Mouse (Mus musculus): ENCODE measurements at regions not wholly inside any gene's neighbourhood (a gene's known extent, or its start where the extent isn't known, plus 50 kb on each side); places are given as distances from the start of the nearest gene placed in this dataset.
A peak's percentile ranks its signal among the peaks of the same experiment; 100 is the strongest.

DNA sequence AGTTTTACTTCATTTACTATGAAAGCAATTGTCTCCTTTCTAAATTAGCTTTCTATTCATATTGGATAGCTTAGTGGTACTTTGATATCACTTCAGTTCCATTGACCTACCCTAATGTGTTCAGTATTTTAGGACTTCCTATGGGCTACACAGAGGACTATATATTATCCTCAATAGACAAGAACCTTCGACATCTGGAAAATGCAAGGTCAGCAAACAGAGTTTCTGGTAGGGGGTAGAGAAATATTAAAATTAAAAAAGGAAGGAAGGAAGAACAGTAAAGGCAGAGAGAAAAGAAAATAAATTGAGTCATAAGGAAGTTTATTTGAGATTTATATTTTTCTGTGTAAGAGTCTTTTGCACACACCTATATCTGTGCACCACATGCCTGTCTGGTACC lies 107.4 kb upstream of the Insig1 start:
- WGBS: 93% methylated on average over 1 of the region's 1 CpGs
- no peak for ATAC-seq (replicated peaks; ENCODE audit: insufficient number of reproducible peaks, low FRiP score, low TSS enrichment, low read depth)
- no peaks in the 10 kb centered on the region for H3K4me1 ChIP-seq (ENCODE audit: control insufficient read depth, insufficient read depth, low read length)

DNA sequence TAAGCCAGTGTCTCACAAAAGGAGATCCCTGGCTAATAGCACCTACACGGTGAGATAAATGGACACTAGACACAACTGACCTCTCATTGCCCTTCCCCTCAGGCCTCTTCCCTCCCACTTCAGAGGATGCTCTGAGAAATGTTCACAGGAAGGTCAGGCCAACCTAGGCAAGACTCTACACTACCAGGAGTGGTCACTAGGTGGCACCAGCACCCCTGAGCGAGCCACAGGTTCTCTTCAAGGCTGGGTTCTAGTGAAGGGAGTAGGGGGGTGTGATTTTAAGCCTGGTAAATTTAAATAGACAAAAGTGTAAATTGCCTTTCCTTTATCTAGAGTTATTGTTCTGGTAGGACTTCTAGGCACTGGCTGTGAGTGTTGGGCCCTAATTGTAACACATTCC lies 76.0 kb upstream of the Insig1 start:
- no peak overlapping the region for H3K27ac ChIP-seq (replicated peaks; ENCODE audit: low read depth, low read length)
- WGBS: 8% methylated on average over 2 of the region's 2 CpGs
- H3K4me3 ChIP-seq (ENCODE audit: low read depth, low read length): no peak overlapping the region
- H3K4me1 ChIP-seq (ENCODE audit: control insufficient read depth, insufficient read depth, low read length): no peaks in the 10 kb centered on the region
- no peaks in the 10 kb centered on the region for H3K9me3 ChIP-seq (replicated peaks; ENCODE audit: control insufficient read depth, low read length)
- ATAC-seq (replicated peaks; ENCODE audit: insufficient number of reproducible peaks, low FRiP score, low TSS enrichment, low read depth) (no peak), DNase-seq (ENCODE audit: low spot score) (peak; percentile 80)
- no peaks in the 10 kb centered on the region for H3K36me3 ChIP-seq (replicated peaks; ENCODE audit: control insufficient read depth, insufficient read depth, low read depth, low read length)
- no peak overlapping the region for H3K9ac ChIP-seq (replicated peaks; ENCODE audit: low read length)
- H3K27me3 ChIP-seq (ENCODE audit: control insufficient read depth, insufficient read depth, low read length): no peaks in the 10 kb centered on the region
- no peak overlapping the region for H3K4me2 ChIP-seq (ENCODE audit: low read depth, low read length)

More for the DNA sequence above, 107.4 kb upstream of the Insig1 start:
- no peak overlapping the region for H3K27ac ChIP-seq (replicated peaks; ENCODE audit: low read depth, low read length)
- no peak overlapping the region for H3K9ac ChIP-seq (replicated peaks; ENCODE audit: low read length)
- H3K36me3 ChIP-seq (replicated peaks; ENCODE audit: control insufficient read depth, insufficient read depth, low read depth, low read length): no peaks in the 10 kb centered on the region
- no peak overlapping the region for H3K4me3 ChIP-seq (ENCODE audit: low read depth, low read length)
- DNase-seq (ENCODE audit: low spot score): no peak
- no peak overlapping the region for H3K4me2 ChIP-seq (ENCODE audit: low read depth, low read length)
- H3K27me3 ChIP-seq (ENCODE audit: control insufficient read depth, insufficient read depth, low read length): no peaks in the 10 kb centered on the region
- H3K9me3 ChIP-seq (replicated peaks; ENCODE audit: control insufficient read depth, low read length): no peaks in the 10 kb centered on the region

- Histone ChIP-seq H3K4me3 (ENCODE audit: low read depth, low read length) (no peak overlapping the region), H3K9me3 (replicated peaks; ENCODE audit: control insufficient read depth, low read length) (no peaks in the 10 kb centered on the region), H3K9ac (replicated peaks; ENCODE audit: low read length) (no peak overlapping the region), H3K27me3 (ENCODE audit: control insufficient read depth, insufficient read depth, low read length) (no peaks in the 10 kb centered on the region), H3K36me3 (replicated peaks; ENCODE audit: control insufficient read depth, insufficient read depth, low read depth, low read length) (no peaks in the 10 kb centered on the region), H3K27ac (replicated peaks; ENCODE audit: low read depth, low read length) (no peak overlapping the region), H3K4me2 (ENCODE audit: low read depth, low read length) (no peak overlapping the region), H3K4me1 (ENCODE audit: control insufficient read depth, insufficient read depth, low read length) (no peaks in the 10 kb centered on the region)
- DNase-seq (ENCODE audit: low spot score): no peak
- no peak for ATAC-seq (replicated peaks; ENCODE audit: insufficient number of reproducible peaks, low FRiP score, low TSS enrichment, low read depth)
- WGBS: 85% methylated on average over 8 of the region's 8 CpGs
Observed at GRCm38 (mm10) chr5:27997751-27998150, 73.4 kb upstream of the Insig1 start.

DNA sequence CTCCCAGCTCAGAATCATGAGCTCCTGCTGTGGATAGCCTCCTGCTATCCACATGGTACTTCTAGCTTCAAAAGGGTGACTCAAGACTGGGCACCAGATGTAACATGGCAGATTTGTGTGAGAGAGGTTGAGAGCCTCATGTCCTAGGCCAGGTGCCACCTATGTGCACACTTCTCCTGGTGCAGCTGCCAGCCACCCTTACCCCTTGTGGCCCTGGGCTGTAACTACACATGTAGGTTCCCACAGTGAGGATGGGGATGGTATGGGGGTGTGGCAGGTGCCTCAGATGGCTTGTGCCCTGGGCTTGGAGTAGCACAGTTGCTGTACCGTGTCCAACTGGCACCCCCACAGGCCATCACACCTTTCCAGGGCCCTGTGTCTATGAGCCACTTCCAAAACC lies 68.2 kb upstream of the Insig1 start:
- Histone ChIP-seq H3K4me2 (ENCODE audit: low read depth, low read length) (no peak overlapping the region), H3K27ac (replicated peaks; ENCODE audit: low read depth, low read length) (no peak overlapping the region), H3K9me3 (replicated peaks; ENCODE audit: control insufficient read depth, low read length) (no peaks in the 10 kb centered on the region), H3K9ac (replicated peaks; ENCODE audit: low read length) (no peak overlapping the region), H3K36me3 (replicated peaks; ENCODE audit: control insufficient read depth, insufficient read depth, low read depth, low read length) (no peaks in the 10 kb centered on the region), H3K4me3 (ENCODE audit: low read depth, low read length) (no peak overlapping the region), H3K27me3 (ENCODE audit: control insufficient read depth, insufficient read depth, low read length) (no peaks in the 10 kb centered on the region), H3K4me1 (ENCODE audit: control insufficient read depth, insufficient read depth, low read length) (no peaks in the 10 kb centered on the region)
- no peak for ATAC-seq (replicated peaks; ENCODE audit: insufficient number of reproducible peaks, low FRiP score, low TSS enrichment, low read depth)
- WGBS: 100% methylated on average over 1 of the region's 1 CpGs
- DNase-seq (ENCODE audit: low spot score): no peak

DNA sequence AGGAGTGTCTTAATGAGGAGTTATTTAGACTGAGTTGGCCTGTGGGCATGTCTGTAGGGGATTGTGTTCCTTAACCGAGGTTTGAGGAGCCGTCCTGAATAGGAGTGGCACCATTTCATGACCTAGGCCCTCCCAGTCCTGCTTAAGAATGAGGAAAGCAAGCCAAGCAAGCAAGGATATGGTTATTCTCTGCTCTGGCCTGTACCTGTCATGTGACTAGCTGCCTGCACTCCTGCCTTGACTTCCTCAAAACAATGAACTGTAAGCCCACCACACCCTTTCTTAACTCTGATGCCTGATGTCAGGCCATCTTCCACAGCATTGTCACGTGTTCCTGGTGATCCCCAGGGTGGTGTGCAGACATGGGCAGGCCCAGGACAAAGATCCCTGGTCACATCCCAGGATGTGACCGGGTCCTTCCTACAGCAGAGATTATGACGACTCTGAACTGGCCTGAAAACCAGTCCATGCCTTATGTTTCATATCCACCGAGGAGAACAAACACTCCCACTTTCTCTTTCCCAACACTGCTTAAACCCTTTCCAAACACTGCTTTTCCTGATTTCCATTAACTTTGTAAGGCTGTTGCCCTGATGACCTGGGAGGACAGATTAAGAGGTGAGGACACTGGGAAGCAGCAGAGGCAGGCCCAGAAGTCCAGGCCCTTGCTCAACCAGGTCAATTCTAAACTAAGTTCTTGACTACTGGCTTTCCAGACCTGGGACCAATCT lies 67.2 kb upstream of the Insig1 start:
- H3K27ac ChIP-seq (replicated peaks; ENCODE audit: low read depth, low read length): no peak overlapping the region
- no peak overlapping the region for H3K4me3 ChIP-seq (ENCODE audit: low read depth, low read length)
- no peaks in the 10 kb centered on the region for H3K9me3 ChIP-seq (replicated peaks; ENCODE audit: control insufficient read depth, low read length)
- H3K4me1 ChIP-seq (ENCODE audit: control insufficient read depth, insufficient read depth, low read length): no peaks in the 10 kb centered on the region
- 84% methylated on average over 6 of the region's 6 CpGs for WGBS
- H3K4me2 ChIP-seq (ENCODE audit: low read depth, low read length): no peak overlapping the region
- H3K9ac ChIP-seq (replicated peaks; ENCODE audit: low read length): no peak overlapping the region
- no peaks in the 10 kb centered on the region for H3K36me3 ChIP-seq (replicated peaks; ENCODE audit: control insufficient read depth, insufficient read depth, low read depth, low read length)
- ATAC-seq (replicated peaks; ENCODE audit: insufficient number of reproducible peaks, low FRiP score, low TSS enrichment, low read depth) (no peak), DNase-seq (ENCODE audit: low spot score) (no peak)
- H3K27me3 ChIP-seq (ENCODE audit: control insufficient read depth, insufficient read depth, low read length): no peaks in the 10 kb centered on the region

- no peak for DNase-seq (ENCODE audit: low spot score)
- no peak overlapping the region for H3K4me3 ChIP-seq (ENCODE audit: low read depth, low read length)
Observed at GRCm38 (mm10) chr5:28004487-28004827, 66.7 kb upstream of the Insig1 start.

DNA sequence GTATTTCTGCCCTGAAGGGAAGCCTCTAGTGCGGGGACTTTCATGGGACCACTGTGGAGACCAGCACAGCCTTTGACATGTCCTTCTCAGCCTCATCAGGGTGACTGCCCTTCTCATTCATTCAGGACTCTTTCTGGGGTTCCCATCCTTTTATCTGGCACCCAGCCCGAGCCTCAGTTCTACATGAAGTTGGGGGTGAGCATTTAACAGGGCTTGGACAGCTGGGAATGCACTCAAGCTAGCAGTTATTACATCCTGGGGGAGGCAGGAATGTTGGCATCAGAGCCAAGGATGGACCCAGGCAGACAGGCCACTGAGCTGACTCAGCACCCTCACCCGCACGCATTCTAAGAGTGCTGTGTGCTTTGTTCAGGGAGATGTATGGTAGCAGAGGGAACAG lies 61.8 kb upstream of the Insig1 start:
- Histone ChIP-seq H3K9me3 (replicated peaks; ENCODE audit: control insufficient read depth, low read length) (no peaks in the 10 kb centered on the region), H3K4me2 (ENCODE audit: low read depth, low read length) (no peak overlapping the region), H3K4me1 (ENCODE audit: control insufficient read depth, insufficient read depth, low read length) (no peaks in the 10 kb centered on the region), H3K9ac (replicated peaks; ENCODE audit: low read length) (no peak overlapping the region), H3K36me3 (replicated peaks; ENCODE audit: control insufficient read depth, insufficient read depth, low read depth, low read length) (no peaks in the 10 kb centered on the region), H3K27me3 (ENCODE audit: control insufficient read depth, insufficient read depth, low read length) (no peaks in the 10 kb centered on the region), H3K4me3 (ENCODE audit: low read depth, low read length) (no peak overlapping the region), H3K27ac (replicated peaks; ENCODE audit: low read depth, low read length) (no peak overlapping the region)
- 84% methylated on average over 4 of the region's 4 CpGs for WGBS
- DNase-seq (ENCODE audit: low spot score) (no peak), ATAC-seq (replicated peaks; ENCODE audit: insufficient number of reproducible peaks, low FRiP score, low TSS enrichment, low read depth) (no peak)

More at GRCm38 (mm10) chr5:28004487-28004827, 66.7 kb upstream of the Insig1 start:
- Histone ChIP-seq H3K36me3 (replicated peaks; ENCODE audit: control insufficient read depth, insufficient read depth, low read depth, low read length) (no peaks in the 10 kb centered on the region), H3K9me3 (replicated peaks; ENCODE audit: control insufficient read depth, low read length) (no peaks in the 10 kb centered on the region), H3K4me2 (ENCODE audit: low read depth, low read length) (no peak overlapping the region), H3K27me3 (ENCODE audit: control insufficient read depth, insufficient read depth, low read length) (no peaks in the 10 kb centered on the region), H3K27ac (replicated peaks; ENCODE audit: low read depth, low read length) (no peak overlapping the region), H3K9ac (replicated peaks; ENCODE audit: low read length) (no peak overlapping the region), H3K4me1 (ENCODE audit: control insufficient read depth, insufficient read depth, low read length) (no peaks in the 10 kb centered on the region)
- no peak for ATAC-seq (replicated peaks; ENCODE audit: insufficient number of reproducible peaks, low FRiP score, low TSS enrichment, low read depth)

DNA sequence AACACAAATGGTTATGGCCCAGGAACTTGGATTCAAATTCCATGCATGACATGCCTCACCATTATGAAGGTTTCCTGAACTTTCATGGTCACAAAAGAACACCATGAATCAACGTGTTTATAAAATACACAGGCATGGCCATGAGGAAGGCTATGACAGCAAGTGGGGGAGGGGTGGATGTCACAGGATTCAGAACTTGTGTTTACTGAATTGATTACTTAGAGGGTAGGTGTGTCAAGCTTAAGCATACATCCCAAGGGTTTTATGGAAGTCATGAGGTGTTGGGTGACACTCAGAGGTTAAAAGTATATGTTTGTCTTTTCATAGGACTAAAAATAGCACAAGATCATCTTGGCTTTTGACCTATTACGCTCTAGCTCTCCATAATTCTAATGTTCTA lies 61.3 kb upstream of the Insig1 start:
- H3K36me3 ChIP-seq (replicated peaks; ENCODE audit: control insufficient read depth, insufficient read depth, low read depth, low read length): no peaks in the 10 kb centered on the region
- H3K27ac ChIP-seq (replicated peaks; ENCODE audit: low read depth, low read length): no peak overlapping the region
- no peak for DNase-seq (ENCODE audit: low spot score)
- WGBS: 79% methylated on average over 2 of the region's 2 CpGs
- H3K4me2 ChIP-seq (ENCODE audit: low read depth, low read length): no peak overlapping the region
- no peaks in the 10 kb centered on the region for H3K4me1 ChIP-seq (ENCODE audit: control insufficient read depth, insufficient read depth, low read length)
- no peaks in the 10 kb centered on the region for H3K9me3 ChIP-seq (replicated peaks; ENCODE audit: control insufficient read depth, low read length)
- H3K4me3 ChIP-seq (ENCODE audit: low read depth, low read length): no peak overlapping the region
- no peak for ATAC-seq (replicated peaks; ENCODE audit: insufficient number of reproducible peaks, low FRiP score, low TSS enrichment, low read depth)
- H3K9ac ChIP-seq (replicated peaks; ENCODE audit: low read length): no peak overlapping the region
- no peaks in the 10 kb centered on the region for H3K27me3 ChIP-seq (ENCODE audit: control insufficient read depth, insufficient read depth, low read length)

Measured in embryonic facial prominence, embryonic 11.5 days (tissue).